Mouse (Mus musculus) liver, embryonic 14.5 days (tissue): ENCODE measurements at regions not wholly inside any gene's neighbourhood (a gene's known extent, or its start where the extent isn't known, plus 50 kb on each side); places are given as distances from the start of the nearest gene placed in this dataset.

Experiments used
- ATAC-seq: fragments of 200-750 bp; cut with Nextera tagmentation; 2 replicates; pipeline ENCODE4 v1.8.0; 2017; ENCODE audit warnings: moderate number of reproducible peaks, mild to moderate bottlenecking, moderate library complexity; ENCODE audit not compliant: insufficient read depth
- DNase-seq, 3 experiments: peaks; one replicate each; pipeline ENCODE4 v3.0.0-alpha.2; 2012 to 2013; ENCODE audit warnings: low read depth in 3 of 3, low spot score in 3 of 3
- H3K27ac ChIP-seq: fragments of 300-500 bp; sonication (generic); 2 replicates; pipeline ENCODE4 v1.5.1; 2014; ENCODE audit warnings: moderate library complexity, mild to moderate bottlenecking, control low read depth, inconsistent platforms
- H3K27me3 ChIP-seq: fragments of 300-500 bp; sonication (generic); 2 replicates; pipeline ENCODE4 v1.6.1; 2014; ENCODE audit warnings: mild to moderate bottlenecking, low read length, moderate library complexity; ENCODE audit not compliant: control insufficient read depth, insufficient read depth
- H3K36me3 ChIP-seq: fragments of 300-500 bp; sonication (generic); replicated peaks from 2 replicates; pipeline ENCODE4 v1.6.1; 2014; ENCODE audit warnings: low read depth; ENCODE audit not compliant: control insufficient read depth, insufficient read depth
- H3K4me1 ChIP-seq, 2 experiments: fragments of 200-500 bp in 1 of 2; fragments of 300-500 bp in 1 of 2; sonication (generic) in 1 of 2; replicated peaks; 2 replicates each; pipeline ENCODE4 v1.6.1; 2012 to 2014; ENCODE audit warnings: antibody characterized with exemption in 1 of 2, inconsistent platforms in 1 of 2, low read length in 1 of 2; ENCODE audit not compliant: control insufficient read depth in 2 of 2, insufficient read depth in 2 of 2
- H3K4me2 ChIP-seq: fragments of 300-500 bp; sonication (generic); 2 replicates; pipeline ENCODE4 v1.6.1; 2014; ENCODE audit warnings: low read depth, mild to moderate bottlenecking, control low read depth, moderate library complexity
- H3K4me3 ChIP-seq, 2 experiments: fragments of 200-500 bp in 1 of 2; fragments of 300-500 bp in 1 of 2; sonication (generic) in 1 of 2; 2 replicates each; pipeline ENCODE4 v1.5.1; 2012 to 2014; ENCODE audit warnings: low read depth in 2 of 2, low read length in 2 of 2, mild to moderate bottlenecking in 2 of 2, control low read depth in 1 of 2, inconsistent platforms in 1 of 2, moderate library complexity in 1 of 2; ENCODE audit not compliant: insufficient read depth in 1 of 2
- H3K9ac ChIP-seq: fragments of 300-500 bp; sonication (generic); replicated peaks from 2 replicates; pipeline ENCODE4 v1.6.1; 2014; ENCODE audit warnings: mild to moderate bottlenecking, control low read depth, moderate library complexity
- H3K9me3 ChIP-seq: fragments of 300-500 bp; sonication (generic); 2 replicates; pipeline ENCODE4 v1.6.1; 2016; ENCODE audit warnings: low read length, mixed read lengths; ENCODE audit not compliant: control insufficient read depth
- CTCF ChIP-seq: IDR thresholded peaks from 2 replicates; pipeline ENCODE4 v1.5.1; 2016; ENCODE audit warnings: antibody characterized with exemption, low read depth, control low read depth
- EP300 ChIP-seq: IDR thresholded peaks from 2 replicates; pipeline ENCODE4 v1.6.1; 2016; ENCODE audit warnings: antibody characterized with exemption, low read depth
- WGBS: fragments of 180-500 bp; shearing (Covaris S2); extraction: QIAGEN DNeasy Blood & Tissue Kit; methylation state at CpG from one replicate; pipeline ENCODE4 v1.1.7; 2014; ENCODE audit not compliant: insufficient replicate concordance; 5-methylcytosine and 5-hydroxymethylcytosine counted together

DNA sequence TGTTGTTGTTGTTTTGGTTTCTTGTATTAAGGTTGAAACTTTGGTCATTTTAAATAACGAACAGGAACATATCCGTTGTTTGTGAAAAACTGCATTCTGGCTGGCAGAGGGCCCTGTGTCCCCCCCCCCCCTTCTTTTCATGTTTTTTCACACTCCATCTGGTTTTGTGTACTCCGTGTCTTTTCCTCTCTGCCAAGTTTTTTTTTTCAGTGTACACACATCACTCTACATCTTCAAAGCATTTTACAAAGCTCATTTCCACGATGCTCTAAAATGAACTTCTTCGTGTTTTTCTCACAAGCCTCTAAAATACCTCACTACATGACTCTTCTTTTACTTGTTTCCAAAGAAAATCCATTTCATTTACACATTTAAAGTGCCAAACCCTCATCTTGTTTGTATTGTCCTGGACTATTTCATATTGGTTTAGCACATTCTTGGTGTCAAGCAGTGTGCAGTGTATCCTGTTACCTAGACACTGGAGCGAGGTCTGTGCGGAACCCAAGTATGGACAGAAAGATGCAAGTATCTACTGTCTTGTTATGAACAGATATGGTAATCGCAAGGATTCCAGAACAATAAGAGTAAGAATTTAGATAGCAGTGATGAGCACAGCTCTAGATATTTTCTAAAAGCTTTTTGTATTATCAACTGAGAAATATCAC lies 503.5 kb upstream of the Hsf2 start:
- DNase-seq (no peak), ATAC-seq (no peak)
- Histone ChIP-seq H3K27ac (no peak overlapping the region), H3K4me1 (no peaks in the 10 kb centered on the region), H3K27me3 (no peaks in the 10 kb centered on the region), H3K36me3 (no peaks in the 10 kb centered on the region), H3K4me2 (no peak overlapping the region), H3K4me3 (no peak overlapping the region), H3K9ac (no peak overlapping the region), H3K9me3 (no peaks in the 10 kb centered on the region)
- TF ChIP-seq EP300 (no peak), CTCF (no peak)
- 62% methylated on average over 8 of the region's 8 CpGs for WGBS

DNA sequence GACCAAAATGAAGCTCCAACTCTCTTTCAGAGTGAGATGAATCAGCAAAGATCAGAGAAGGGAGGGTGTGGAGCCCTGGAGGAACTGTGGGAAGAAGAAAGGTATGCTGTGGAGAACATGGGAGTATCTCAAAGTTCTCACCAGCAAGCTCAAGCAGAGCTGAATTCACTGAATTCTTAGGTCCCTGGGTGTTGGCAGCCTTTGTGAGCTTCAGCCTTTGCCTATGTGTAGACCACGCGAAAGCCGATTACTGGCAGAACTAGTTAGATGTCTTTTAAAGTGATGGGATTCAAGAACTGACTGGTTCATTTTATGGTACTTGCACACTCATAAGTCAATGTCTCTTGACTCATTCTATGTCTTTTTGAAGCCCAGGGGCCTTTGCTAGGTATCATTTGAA lies 491.2 kb upstream of the Hsf2 start:
- ATAC-seq (no peak), DNase-seq (no peak)
- Histone ChIP-seq H3K4me2 (no peak overlapping the region), H3K27ac (no peak overlapping the region), H3K4me3 (no peak overlapping the region), H3K36me3 (no peaks in the 10 kb centered on the region), H3K4me1 (no peaks in the 10 kb centered on the region), H3K9me3 (no peaks in the 10 kb centered on the region), H3K9ac (no peak overlapping the region), H3K27me3 (no peaks in the 10 kb centered on the region)
- 76% methylated on average over 3 of the region's 3 CpGs for WGBS
- TF ChIP-seq EP300 (no peak), CTCF (no peak)

DNA sequence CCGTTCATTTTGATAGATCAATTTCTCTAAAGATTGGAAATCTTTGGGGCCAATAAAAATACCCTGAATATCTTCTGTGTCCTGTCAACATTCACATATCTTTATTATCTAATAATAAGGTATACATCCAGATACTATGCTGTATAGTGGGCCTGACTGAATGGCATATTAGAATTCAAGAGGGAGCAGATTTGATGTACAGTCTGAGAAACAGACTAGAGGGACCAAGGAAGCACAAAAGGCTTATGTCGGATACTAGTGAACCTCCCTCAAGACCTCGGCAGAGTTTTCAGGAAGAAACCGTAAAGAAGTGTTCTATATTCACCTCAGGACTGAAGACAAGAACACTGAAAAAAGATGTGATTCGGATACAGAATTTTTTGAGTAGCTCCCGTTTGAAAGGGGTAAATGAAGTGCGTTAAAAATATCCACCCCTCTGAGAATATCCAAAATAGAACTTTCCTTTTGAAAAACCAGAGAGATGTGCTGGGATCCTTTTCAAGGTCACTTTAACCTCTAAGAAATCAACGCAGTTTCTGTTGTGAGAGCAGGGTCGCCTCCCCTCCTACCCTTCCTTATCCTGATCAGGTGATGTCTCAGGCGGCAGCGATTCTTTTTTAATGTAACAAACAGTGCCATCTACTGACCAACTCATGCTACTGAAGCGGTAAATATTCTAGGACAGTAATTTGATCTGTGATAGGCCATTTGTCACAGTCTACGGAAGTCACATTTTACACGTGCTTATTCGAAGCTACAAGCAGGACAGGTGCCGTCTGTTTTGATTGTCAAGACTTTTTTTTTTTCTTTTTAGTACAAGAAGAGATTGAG lies 485.1 kb upstream of the Hsf2 start:
- ATAC-seq = no peak
- Histone ChIP-seq H3K27ac (no peak overlapping the region), H3K4me2 (no peak overlapping the region), H3K4me1 (no peaks in the 10 kb centered on the region), H3K9ac (no peak overlapping the region), H3K9me3 (no peaks in the 10 kb centered on the region), H3K4me3 (no peak overlapping the region), H3K27me3 (no peaks in the 10 kb centered on the region), H3K36me3 (no peaks in the 10 kb centered on the region)
- TF ChIP-seq EP300 = no peak
- peak; percentile 45 for TF ChIP-seq CTCF
- 25% methylated on average over 16 of the region's 16 CpGs for WGBS
- peak in 2 of 3 experiments; percentile 0 to 3 for DNase-seq

DNA sequence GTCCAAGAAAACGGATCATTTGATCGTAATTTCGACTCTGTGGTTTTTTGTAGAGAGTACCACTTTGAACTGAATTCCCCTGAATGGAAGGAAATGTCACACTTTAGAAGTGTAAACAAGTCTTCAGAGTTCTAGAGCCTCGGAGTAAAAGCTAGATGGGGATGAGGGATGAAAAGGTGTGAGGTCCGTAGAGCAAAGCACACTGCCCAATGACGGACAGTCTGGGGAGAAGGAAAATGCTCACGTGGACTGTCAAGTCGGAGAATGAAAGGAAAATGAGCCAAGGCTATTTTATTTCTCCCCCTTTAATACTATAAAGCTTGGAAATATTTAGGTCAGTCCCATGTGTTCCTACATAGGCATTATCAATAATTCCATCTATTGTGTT lies 484.5 kb upstream of the Hsf2 start:
- H3K4me2 ChIP-seq = no peak overlapping the region
- ATAC-seq (no peak), DNase-seq (no peak)
- TF ChIP-seq EP300 (no peak), CTCF (no peak)
- H3K36me3 ChIP-seq = no peaks in the 10 kb centered on the region
- WGBS = 52% methylated on average over 8 of the region's 8 CpGs
- H3K27me3 ChIP-seq = no peaks in the 10 kb centered on the region
- H3K4me1 ChIP-seq = no peaks in the 10 kb centered on the region
- no peak overlapping the region for H3K4me3 ChIP-seq
- H3K9ac ChIP-seq = no peak overlapping the region
- H3K9me3 ChIP-seq = no peaks in the 10 kb centered on the region
- H3K27ac ChIP-seq = no peak overlapping the region

DNA sequence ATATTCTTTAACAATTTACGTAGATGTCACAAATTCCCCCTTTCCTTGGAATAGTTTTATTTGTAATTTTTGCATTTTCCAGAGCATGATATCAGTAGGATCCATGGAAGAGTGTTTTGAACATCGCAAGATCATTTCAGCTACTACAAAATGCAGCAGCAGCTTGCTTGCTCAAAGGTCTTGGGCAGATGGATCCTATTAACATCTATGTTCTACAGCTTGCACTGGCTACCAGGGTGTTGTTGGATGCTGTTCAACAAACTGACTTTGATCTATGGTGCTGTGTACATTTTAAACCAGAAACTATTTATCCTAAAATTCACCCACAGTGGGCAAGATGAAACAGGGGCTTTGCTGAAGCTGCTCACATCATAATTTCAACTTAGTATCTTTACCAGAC lies 448.5 kb upstream of the Hsf2 start:
- no peak overlapping the region for H3K4me2 ChIP-seq
- TF ChIP-seq EP300 (no peak), CTCF (no peak)
- no peaks in the 10 kb centered on the region for H3K27me3 ChIP-seq
- H3K27ac ChIP-seq = no peak overlapping the region
- no peaks in the 10 kb centered on the region for H3K36me3 ChIP-seq
- WGBS = 65% methylated on average over 2 of the region's 2 CpGs
- ATAC-seq (no peak), DNase-seq (no peak)
- H3K4me3 ChIP-seq = no peak overlapping the region
- no peaks in the 10 kb centered on the region for H3K4me1 ChIP-seq
- H3K9me3 ChIP-seq = no peaks in the 10 kb centered on the region
- H3K9ac ChIP-seq = no peak overlapping the region
